Mouse (Mus musculus): Measurements from ENCODE around the gene Polr3b. TPM values are rescaled to one million over a fixed set of nuclear protein-coding genes. Genes with fewer than 3 reads are reported as not detected.

The Polr3b gene
- total RNA-seq, 2 experiments from 2014 or later, result 22.2 to 37.2 TPM

DNA sequence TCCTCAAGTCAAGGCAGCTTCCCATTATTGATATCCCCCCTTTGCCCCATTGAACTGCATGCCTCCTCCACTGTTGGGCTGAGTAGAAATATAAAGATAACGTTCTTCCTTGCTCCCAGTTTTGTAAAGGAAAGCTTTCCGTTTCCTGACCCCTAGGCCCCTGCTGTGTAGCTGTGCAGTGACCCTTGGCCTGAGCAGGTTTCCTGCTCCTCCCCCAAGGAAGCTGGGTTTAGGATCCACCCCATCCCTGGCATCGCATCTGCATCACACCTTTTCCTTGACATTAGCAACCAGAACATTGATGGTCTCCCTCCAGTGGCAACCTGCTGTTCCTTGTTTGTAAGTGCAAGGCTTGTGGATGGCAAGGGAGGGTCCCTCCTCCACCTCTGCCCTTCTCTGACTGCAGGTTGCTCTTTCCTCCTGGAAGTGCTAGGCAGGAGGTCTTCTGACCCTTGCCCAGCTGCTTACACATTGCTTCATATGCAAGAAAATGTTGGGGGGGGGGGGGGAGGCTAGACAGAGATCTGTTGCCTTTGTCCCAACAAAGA, 43.7 kb downstream of the Polr3b start:
- DNase-seq, result peak; percentile 30 to 52

DNA sequence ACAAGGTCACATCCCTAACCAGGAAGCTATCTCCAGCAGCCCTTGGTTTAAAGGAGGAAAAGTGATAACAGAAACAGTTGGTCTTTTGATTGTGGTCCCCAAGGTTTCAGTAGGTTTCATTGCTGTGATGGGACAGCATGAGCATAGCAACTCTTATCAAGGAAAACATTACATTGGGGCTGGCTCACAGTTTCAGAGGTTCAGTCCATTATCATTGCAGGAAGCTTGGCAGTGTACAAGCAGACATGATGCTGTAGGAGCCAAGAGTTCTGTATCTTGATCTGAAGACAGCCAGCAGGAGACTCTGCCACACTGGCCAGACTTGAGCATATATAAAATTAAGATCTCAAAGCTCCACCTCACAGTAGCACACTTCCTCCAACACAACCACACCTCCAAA, 53.6 kb downstream of the Polr3b start:
- DNase-seq, result no peak

DNA sequence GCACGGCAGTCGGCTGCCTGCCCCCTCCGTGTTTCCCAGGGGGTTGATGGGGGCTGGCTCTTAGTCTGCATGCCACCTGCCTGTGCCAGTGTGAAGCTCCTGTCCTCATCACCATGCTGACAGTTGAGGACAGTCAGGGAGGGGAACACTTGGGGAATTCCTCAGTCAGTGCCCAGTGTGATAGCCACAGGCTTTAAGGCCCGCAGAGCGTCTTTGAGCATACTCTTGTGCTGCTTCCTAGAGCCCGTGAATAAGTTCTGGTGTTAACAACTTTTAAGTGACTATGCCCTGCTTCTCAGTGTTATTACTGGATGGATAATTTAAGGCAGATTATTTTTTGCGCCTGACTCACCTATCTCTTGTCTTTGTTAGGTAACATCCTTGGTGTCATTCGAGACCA, 54.4 kb downstream of the Polr3b start:
- no peak for DNase-seq

DNA sequence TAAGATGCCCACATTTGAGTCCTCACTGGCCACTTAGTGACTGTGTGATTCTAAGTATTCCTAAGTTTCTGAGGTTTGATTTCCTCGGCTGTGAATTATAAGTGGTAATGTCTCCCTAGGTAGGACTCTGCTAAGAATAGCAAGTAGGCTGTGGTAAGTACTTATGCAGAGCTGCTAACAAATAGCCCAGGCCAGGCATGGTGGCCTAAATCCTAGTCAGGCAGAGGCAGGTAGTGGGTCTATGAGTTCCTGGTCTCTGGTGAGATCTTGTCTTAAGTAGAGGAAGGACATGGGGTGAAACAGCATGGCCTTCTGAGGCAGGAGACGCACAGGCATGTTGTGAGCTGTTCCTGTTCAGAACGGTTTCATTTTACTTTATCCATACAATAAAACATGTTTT, 55.8 kb downstream of the Polr3b start:
- DNase-seq, result no peak

DNA sequence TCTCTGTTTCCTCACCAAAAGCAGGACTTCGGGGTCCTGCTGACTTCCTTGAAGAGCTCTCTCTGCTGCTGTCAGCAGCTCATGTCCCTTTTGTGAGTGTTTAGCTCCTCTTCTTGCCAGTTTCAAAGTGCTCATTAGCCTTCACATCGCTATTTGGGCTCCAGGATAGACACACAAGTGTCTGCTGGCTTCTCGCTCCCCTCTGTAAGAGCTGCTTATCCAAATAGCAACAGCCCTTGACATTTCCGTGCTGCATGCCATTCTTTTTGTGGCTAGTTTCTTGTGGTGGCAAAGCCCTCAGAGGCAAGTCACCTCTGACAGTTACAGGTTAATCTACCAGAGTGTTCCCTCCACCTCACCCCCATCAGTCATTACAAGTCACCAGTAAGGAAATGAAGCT, 56.3 kb downstream of the Polr3b start:
- no peak for DNase-seq

DNA sequence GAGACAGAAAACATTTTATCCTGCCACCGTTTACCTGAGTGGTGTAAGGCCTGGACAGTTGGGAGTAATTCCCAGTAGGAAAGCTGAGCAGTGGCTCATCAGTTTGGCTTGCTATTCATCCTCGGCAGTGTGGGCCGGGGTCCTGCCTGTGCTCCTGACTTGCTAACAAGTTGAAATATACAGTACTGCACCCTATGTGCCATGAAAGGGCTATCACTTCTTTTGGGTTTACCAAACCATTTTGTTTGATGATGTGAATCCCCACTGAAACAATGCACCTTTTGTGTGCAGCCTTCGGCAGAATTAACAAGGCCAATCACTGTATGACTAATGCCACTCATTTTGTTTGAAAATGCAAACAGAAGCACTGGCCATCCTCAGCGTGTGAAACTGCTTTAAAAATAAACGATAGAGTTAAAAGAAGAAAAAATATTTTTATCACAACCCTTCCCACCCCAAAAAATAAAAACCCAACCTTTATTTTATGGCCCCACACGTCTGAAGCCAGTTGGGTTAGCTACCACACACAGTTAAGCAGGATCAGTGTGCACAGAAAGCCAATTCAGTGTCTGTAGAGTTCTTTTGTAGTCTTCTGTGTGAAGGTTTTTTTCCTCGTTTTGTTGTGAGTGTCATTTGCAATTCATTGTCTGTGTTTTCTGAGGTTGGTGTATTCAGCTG, 63.5 kb downstream of the Polr3b start:
- no peak for DNase-seq

DNA sequence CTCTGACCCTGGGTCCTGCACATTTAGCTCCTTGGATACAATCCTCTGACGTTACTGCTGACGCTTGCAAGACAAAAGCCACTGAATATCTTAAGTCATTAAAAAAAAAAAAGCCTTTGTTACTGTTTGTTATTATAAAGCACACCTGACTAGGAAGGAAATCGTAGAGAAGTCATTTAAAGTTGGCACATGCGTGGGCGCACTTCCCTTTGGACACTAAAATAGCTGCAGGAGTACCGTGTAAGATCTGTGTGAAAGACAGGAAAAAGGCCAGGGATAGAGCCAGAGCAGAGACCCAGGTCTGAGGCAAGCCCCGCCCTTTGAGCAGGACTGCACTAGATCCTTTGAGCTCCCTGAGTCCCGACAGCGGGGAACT, 64.0 kb downstream of the Polr3b start:
- DNase-seq, result peak; percentile 26 to 31

DNA sequence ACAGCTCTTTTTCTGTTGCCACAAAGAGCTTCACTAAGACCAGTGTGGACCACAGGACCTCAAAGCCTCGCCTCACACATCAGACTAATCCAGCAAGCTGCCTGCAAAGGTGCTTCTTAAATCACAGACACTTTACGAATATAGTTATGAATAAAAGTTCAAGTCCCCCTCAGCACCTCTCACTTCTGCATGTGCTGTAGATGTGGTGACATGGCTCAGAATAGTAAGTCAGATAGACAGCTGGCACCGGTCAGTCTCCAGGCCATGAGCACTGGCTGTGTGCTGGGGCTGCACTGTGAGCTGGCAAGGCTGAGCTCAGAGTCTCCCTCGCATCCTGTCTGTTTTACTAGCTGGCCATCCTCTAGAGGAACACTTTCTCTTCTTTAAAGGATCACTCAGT, 64.6 kb downstream of the Polr3b start:
- DNase-seq, result no peak

DNA sequence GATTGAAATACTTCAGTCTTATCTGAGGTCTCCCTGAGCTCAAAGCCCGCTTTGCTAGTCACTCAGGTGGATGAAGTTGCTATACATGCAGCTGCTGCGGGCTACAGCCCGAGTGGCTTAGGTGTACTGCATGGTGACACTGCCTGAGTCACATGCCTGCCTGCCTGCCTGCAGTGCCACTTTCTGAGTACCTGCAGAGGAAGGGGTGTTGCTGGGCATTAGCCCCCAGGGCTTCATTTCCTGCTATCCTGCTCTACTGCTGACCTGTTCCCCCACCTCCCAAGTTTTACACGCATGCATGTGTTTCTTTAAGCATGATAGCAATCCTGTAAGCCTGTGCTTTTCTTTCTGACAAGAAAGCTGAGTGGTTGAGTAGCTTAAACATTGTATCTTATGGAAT, 65.6 kb downstream of the Polr3b start:
- DNase-seq, result no peak

DNA sequence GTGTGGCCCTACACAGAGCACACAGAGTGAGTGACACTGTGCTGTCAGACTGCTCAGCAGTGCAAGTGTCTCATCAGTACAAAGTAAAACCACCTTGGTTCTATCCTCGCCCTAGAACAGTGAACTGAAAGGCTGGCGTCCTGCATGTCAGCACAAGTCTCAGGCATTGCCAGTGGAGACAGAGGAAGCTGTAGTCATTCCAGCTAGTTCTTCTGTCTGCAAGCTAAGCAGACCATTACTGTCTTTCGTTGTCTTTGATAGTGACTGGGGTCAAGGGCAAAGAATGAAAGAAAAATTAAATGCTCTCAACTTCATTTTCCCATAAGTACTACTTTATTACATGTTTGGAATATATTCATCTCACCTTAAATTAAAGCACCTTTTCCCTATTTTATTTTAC, 67.8 kb downstream of the Polr3b start:
- no peak for DNase-seq

DNA sequence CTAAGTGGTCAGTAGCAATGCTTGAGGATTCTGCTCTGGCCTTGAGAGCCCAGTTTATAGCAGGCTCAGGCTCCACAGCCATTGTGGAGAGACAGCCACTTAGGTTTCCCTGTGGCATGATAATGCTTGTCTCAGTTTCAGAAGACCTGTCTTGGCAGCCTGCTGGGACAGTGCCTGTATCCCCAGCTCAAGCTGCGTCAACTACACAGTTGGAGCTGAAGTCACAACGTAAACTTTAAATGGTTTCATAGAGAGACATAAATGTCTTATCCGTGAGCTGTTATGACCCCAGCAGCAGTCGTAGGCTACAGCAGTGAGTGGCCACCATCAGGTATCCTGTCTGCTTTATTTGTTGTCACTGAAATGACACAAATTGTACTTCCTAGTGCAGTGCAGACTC, 68.7 kb downstream of the Polr3b start:
- no peak for DNase-seq

DNA sequence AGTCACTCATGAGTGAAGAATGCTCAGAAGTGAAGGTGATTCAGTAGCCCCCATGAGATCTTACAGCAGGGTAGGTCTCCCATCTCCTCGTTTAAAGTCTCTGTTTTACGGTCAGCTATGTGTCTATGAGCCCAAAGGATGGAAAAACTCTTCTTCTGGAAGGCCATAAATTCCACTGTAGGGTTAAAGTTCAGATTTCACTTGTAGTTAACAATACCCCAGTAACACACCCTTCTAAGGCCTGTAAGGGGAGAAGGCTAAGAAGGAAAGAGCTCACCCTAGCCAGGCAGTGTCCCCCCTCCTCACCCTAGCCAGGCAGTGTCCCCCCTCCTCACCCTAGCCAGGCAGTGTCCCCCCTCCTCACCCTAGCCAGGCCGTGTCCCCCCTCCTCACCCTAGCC, 69.6 kb downstream of the Polr3b start:
- DNase-seq, result no peak

DNA sequence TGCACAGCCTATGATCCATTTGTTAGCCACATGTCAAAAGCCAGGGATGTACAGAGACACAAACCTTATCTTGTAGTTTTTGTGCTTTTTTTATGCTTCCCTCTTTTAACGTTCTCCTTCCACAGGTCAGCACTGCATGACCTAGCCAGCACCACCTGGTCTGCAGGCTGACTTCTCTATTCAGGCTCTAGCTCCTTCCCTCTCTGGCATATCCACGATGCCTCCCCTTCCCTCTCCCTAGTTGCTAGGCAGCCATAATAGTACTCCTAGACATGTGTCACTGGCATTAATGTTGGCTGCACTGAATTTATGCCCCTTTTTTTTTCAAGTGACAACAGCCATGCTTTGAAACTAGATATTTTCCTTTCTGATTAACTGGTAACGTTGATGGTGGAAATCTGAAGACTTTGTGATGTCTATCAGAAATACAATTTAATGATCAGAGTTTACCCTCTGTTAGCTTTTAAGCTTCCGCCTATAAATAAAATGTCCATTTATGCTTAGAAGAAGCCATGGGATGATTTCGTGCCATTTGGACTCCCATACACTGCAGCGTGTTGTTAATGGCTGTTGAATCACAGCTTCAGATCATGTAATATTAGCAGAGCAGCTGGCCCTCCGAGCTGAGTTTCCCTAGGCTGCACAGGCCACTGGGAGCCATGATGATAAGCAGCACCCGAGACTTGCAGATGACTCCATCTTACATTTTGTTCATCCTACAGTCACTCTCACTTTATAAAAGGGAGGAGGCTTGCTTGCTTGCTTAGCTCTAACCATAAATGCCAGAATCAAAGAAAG, 71.9 kb downstream of the Polr3b start:
- no peak for DNase-seq

DNA sequence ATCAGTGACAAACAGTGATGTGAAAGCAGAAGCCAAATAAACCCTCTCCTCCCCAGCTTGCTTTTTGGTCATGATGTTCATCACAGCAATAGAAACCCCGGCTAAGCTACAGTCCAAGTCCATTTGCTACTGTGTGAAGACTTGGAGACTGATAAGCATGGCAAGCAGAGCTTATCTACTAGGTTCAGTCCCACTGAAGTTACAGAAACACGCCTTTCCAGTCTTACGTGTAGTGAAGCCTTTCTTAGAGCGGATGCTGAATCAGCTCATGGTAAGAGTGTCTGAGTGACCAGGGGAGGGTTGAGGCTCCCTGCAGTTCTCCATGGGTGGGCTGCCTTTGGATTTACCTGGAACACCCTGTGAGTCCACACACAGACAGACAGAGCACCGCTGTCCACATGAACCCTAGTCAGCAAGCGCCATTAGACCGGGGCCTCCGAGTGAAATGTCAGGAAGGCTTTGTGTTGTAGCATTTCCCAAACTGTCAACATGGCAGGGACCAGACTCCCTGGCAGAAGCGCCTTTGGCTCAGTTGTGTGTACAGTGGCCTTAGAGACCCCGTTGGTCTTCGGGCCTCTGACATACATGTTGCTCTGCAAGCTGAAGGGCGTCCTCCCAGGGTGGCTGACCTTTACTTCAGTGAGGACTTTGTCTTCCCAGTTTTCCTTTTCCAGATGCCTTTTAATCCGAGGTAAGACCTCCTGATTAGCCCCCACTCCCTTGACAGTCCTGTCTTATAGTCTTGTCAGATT, 78.3 kb downstream of the Polr3b start:
- no peak for DNase-seq

DNA sequence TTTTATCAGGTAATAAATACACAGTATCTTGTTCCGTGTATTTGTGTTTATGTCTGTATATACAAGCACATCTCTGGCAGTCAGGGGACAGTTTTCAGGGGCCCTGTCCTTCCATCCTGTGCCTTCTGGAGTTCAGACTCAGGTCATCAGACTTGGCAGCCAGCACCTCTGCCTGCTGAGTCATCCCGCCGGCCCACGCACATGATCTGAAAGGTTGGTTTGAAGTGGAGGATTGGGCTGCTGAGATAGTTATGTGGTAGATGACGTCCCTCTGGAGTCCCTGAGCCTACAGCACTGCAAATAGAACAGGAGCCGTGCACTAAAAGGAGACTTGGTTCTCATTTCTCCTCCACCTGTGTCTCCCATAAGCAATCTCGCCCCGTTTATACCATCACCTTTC, 79.0 kb downstream of the Polr3b start:
- DNase-seq, result peak; percentile 89

DNA sequence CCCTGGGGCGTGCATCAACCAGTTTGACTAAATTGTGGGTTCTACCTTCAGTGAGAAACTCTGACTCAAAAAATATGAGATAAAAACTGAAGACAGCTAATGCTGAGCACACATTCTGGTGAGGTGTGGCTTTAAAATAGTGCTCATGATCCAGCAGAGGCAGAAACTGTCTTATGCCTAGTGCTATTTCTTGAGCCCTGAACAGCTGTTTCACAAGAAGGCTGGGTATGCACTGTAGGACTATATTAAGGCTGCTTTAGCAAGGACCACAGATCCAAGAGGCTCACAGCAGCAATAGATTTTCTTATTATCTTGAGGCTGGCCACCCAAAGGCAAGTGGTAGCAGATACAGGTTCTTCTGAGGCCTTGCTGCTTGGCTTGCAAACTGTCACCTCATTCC, 80.0 kb downstream of the Polr3b start:
- no peak for DNase-seq

DNA sequence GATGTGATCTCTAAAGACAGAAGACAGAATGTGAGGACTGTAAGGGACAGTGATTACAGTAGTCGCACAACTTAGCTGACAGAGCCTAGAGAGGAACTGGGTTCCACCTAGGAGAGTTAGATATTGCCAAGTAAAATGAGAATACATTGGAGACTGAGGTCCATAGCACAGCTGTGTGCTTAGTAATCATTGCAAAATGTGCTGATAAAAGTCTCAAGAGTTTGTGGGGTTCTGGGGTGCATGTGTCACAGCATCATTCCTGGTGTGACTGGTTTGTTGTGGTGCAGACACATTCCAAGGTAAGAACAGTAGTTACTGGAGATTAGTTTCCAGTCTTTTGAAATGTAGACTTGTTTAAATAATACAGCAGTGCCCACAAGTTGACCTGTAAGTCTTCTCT, 82.5 kb downstream of the Polr3b start:
- DNase-seq, result no peak

DNA sequence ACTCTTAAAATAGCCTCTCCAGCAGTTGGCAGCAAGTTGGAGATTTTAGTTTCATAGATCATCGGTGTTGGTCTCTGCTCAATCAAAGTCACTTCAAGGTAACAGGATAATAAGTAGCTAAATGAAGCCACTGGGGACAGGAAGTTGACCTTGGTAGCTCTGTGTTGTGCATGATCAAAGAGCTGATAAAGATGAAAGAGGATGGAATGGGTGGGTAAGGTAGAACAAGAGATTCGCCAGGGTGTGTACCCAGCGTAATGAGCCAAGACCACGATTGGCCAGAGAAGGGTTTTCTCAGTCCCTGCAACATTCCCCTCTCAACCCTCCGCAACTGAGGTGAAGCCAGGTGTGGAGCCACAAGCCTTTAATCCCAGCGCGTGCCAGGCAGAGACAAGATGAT, 83.1 kb downstream of the Polr3b start:
- DNase-seq, result peak in 1 of 2 experiments; percentile 11

DNA sequence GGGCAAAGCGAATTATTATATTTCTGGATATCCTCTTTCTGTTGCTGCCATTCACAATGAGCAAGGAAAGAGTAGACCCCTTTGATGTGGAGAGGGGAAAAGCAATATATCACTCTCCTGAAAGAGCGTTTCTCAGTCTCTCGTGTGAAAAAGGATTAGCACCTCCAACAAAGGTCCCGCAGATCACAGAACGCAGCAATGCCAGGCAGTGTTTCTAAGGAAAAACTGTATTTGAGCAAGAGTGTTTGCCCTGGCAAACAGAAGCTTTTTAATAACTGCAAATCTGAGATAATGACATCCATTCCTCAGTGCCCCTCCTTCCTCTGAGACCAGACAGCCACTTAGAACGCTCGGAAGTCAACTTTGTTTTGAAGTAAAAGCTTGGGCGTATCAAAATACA, 84.5 kb downstream of the Polr3b start:
- no peak for DNase-seq

DNA sequence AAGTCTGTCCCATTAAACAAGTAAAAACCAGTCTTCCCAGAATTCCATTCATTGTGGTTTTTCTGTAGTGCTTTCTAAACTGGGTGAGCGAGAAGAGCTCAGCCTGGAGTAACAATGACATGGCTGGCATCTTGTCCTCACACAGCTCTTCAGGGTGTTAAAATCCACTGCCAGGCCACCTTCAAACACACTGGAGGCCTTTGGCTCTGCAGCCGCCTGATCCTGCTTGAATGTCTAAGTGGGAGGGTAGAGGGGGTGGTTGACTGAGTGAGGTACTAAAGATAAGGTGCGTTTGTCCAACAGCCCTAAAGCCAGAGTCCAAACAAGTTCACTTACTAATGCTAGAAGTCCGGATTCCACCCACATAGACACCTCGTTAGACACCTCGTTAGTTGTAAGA, 85.1 kb downstream of the Polr3b start:
- no peak for DNase-seq

DNA sequence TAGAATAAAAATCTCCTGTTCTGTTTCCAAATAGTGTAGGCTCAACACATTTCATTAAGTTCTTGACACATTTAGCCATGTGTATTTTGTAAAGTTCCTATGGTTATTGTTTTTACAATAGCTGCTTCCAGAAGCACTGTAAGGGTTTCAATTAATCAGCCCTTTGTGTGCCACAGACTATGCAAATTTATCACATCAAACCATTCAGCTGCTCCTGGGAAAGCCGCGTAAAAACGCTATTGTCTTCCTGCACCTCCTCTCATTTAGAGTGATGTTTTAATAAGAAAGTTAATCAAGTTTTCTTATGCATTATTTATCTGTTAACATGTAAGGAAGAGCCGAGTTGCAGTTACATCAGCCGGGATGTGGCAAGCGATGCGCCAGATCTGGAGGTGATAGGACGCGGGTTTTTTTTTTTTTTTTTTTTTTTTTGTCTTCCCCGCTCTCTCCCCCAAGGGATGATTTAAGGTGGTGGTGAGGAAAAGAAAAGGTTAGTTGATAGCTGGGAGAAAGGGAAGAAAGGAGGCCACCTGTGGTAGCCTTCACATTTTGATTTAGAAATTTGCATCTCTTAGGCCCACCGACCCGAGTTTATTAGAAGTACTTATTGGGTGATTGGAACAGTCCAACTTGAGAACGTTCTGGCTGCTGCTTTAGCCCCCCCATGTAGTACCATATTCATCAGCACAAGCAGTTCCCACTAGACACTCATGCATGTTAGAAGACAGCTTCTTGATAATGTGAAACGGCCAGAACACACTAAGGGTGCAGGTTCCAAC, 85.8 kb downstream of the Polr3b start:
- no peak for DNase-seq

DNA sequence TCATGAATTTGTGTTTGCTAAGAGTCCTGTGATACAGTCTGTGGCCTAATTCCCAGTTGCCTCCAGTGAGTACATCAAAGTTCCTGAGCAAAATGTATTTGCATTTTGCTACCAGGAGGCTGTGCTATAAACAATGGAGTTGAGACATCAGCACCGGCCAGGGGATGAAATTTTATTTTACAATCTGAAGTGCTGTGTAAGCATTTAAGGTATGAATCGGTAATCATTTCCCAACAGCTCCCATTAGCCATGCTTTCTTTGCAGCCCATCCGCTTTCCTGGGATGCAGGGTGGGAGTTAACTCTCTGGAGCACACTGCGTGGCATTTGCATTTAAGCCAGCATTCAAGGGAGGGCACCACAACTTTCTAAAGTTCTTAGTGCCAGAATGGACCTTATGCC, 88.1 kb downstream of the Polr3b start:
- no peak for DNase-seq
